Mouse (Mus musculus) embryonic fibroblast, embryonic 13.5 days (primary cell): ENCODE results near the gene Adcyap1r1. TPM values are rescaled to one million over a fixed set of nuclear protein-coding genes. Genes with fewer than 3 reads are reported as not detected.

ENCODE experiments used
- H3K27ac ChIP-seq: 2 replicates; pipeline ENCODE4 v1.5.1; 2012; ENCODE audit warnings: low read length, control low read depth, inconsistent platforms; ENCODE audit not compliant: insufficient read depth
- H3K4me1 ChIP-seq: 2 replicates; pipeline ENCODE4 v1.6.1; 2011; ENCODE audit warnings: low read length; ENCODE audit not compliant: control insufficient read depth, insufficient read depth
- H3K4me3 ChIP-seq: 2 replicates; pipeline ENCODE4 v1.5.1; 2011; ENCODE audit warnings: mild to moderate bottlenecking, control low read depth, low read length; ENCODE audit not compliant: insufficient read depth
- CTCF ChIP-seq: IDR thresholded peaks from 2 replicates; pipeline ENCODE4 v1.5.1; 2011; ENCODE audit warnings: mild to moderate bottlenecking, control low read depth, low read length, moderate library complexity, borderline replicate concordance; ENCODE audit not compliant: insufficient read depth
- POLR2A ChIP-seq: IDR thresholded peaks from 2 replicates; pipeline ENCODE4 v1.6.1; 2011; ENCODE audit warnings: low read depth, mild to moderate bottlenecking, control low read depth, low read length, moderate library complexity
- polyA plus RNA-seq: library from polyadenylated mRNA; stranded (reverse); fragments of >200 nt; gene quantifications from 2 replicates; pipeline ENCODE4 v1.2.4, GENCODE M21; 2011; ENCODE audit warnings: low read depth; ENCODE audit not compliant: missing spikeins, insufficient read length

Adcyap1r1 gene
- polyA plus RNA-seq, 1 experiment, result 1.5 TPM

GRCm38 (mm10) chr6:55549211-55549610 lies 97.4 kb downstream of the Adcyap1r1 start:
- no peak for TF ChIP-seq CTCF
- TF ChIP-seq POLR2A, result no peak
- H3K4me3 ChIP-seq, result no peak overlapping the region
- no peak overlapping the region for H3K27ac ChIP-seq
- H3K4me1 ChIP-seq, result no peaks in the 10 kb centered on the region

GRCm38 (mm10) chr6:55550926-55551325 lies 99.1 kb downstream of the Adcyap1r1 start:
- Histone ChIP-seq H3K4me1 (no peaks in the 10 kb centered on the region), H3K27ac (no peak overlapping the region), H3K4me3 (no peak overlapping the region)
- TF ChIP-seq POLR2A, result no peak
- 0 out of 2 replicates have a peak, but pooled peaks have one; percentile 16 for TF ChIP-seq CTCF

Other genes with a start within 250 kb of the Adcyap1r1 start
- gene Mindy4, start 248.6 kb upstream of the Adcyap1r1 start, polyA plus RNA-seq, result 5.3 and 8.6 TPM in 2 replicates
- 23.7 and 50.9 TPM in 2 replicates for gene Aqp1, start 115.5 kb upstream of the Adcyap1r1 start, polyA plus RNA-seq
- gene Ghrhr, start 75.7 kb upstream of the Adcyap1r1 start, polyA plus RNA-seq, result not detected in 2 replicates
- gene Neurod6, start 229.3 kb downstream of the Adcyap1r1 start, polyA plus RNA-seq, result not detected in 2 replicates